23 mouse cellular contexts compared by ENCODE assay signal in the genomic region with DNA sequence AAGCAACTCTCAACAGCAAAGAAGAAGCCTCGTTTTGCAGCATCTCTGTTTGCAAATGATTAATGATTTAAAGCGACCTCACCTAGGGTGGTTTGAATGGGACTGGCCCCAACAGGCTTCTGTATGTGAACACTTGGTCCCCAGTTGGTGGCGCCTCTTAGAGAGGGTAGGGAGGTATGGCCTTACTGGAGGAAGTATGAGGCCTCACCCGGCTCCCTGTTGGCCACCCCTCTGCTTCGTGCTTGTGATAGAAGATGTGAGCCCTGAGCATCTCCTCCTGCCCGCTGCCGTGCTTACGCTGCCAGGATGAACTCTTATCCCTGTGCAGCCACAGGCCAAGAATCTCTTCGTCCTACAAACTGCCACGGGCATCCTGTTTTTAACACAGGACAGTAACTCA. TPM values are rescaled to one million over a fixed set of nuclear protein-coding genes. Genes with fewer than 3 reads are reported as not detected.
DNase-seq lines count a peak whose midpoint lies in the region; ATAC-seq and TF ChIP-seq lines count a peak whose summit lies in the region.
"Had no signal": no experiment of that assay in that cellular context is flagged by ENCODE, and none has a peak within 500 bp of the region (broad histone marks: within the 10 kb centered on the region; RNA-seq: fewer than 3 reads in every experiment).

No protein-coding gene starts in this region.

- H3K4me2 ChIP-seq in liver, embryonic 13.5 days: no peak overlapping the region
- H3K4me2 ChIP-seq in liver, embryonic 12.5 days: no peak overlapping the region
- H3K4me2 ChIP-seq: embryonic facial prominence, embryonic 12.5 days; forebrain, embryonic 13.5 days; forebrain, embryonic 15.5 days had no signal

- no peaks in the 10 kb centered on the region for H3K36me3 ChIP-seq in liver, embryonic 13.5 days
- no peaks in the 10 kb centered on the region for H3K36me3 ChIP-seq in liver, embryonic 12.5 days
- H3K36me3 ChIP-seq in ES-Bruce4 (ENCODE audit: control insufficient read depth, insufficient read depth, low read length, poor library complexity, severe bottlenecking) (no peaks in the 10 kb centered on the region), ES-E14 (ENCODE audit: control insufficient read depth, insufficient read depth, low read length, poor library complexity, severe bottlenecking) (no peaks in the 10 kb centered on the region)
- H3K36me3 ChIP-seq: embryonic facial prominence, embryonic 10.5 days; embryonic facial prominence, embryonic 12.5 days; forebrain, embryonic 15.5 days; G1E had no signal

- H3K27ac ChIP-seq in liver, embryonic 13.5 days: no peak overlapping the region
- no peak overlapping the region for H3K27ac ChIP-seq in liver, embryonic 12.5 days
- H3K27ac ChIP-seq in ES-Bruce4 (ENCODE audit: insufficient read depth, low read length): no peak overlapping the region
- no peak overlapping the region for H3K27ac ChIP-seq in ES-E14 (ENCODE audit: insufficient read depth, low read depth, low read length, poor library complexity, severe bottlenecking)
- H3K27ac ChIP-seq: embryonic facial prominence, embryonic 10.5 days; embryonic facial prominence, embryonic 12.5 days; forebrain, embryonic 13.5 days; forebrain, embryonic 15.5 days had no signal

- in situ Hi-C loops in ES-E14 (cut with MboI; ENCODE audit: low sequenced_read_pairs in 2 of 2, unreplicated experiment in 2 of 2): no loop called here

- 0 out of 2 replicates have a peak, but pooled peaks have one; percentile 7 for ATAC-seq in liver, embryonic 13.5 days (ENCODE audit: low read depth)
- no peak for ATAC-seq in liver, embryonic 12.5 days
- no peak for ATAC-seq in megakaryocyte-erythroid progenitor cell, adult 5-6 weeks (replicated peaks; ENCODE audit: low FRiP score, low TSS enrichment, poor library complexity, severe bottlenecking)
- ATAC-seq in CD4-positive, CD25-positive, alpha-beta regulatory T cell, adult 4 months: no peak
- ATAC-seq: forebrain, embryonic 13.5 days; forebrain, embryonic 15.5 days; forebrain, postnatal 0 days; Patski had no signal

- H3K9ac ChIP-seq in liver, embryonic 13.5 days: no peak overlapping the region
- no peak overlapping the region for H3K9ac ChIP-seq in liver, embryonic 12.5 days
- H3K9ac ChIP-seq in ES-Bruce4 (ENCODE audit: low read depth, poor library complexity, severe bottlenecking): peak overlapping the region; percentile 32
- peak overlapping the region; percentile 44 for H3K9ac ChIP-seq in ES-E14 (ENCODE audit: insufficient read depth, low read depth, low read length, poor library complexity, severe bottlenecking)
- H3K9ac ChIP-seq: embryonic facial prominence, embryonic 12.5 days; forebrain, embryonic 13.5 days; forebrain, embryonic 15.5 days; forebrain, postnatal 0 days had no signal

- no peak for DNase-seq in liver, embryonic 13.5 days
- no peak for DNase-seq in ES-E14 (ENCODE audit: low read depth, low spot score)
- DNase-seq in yolk sac, embryonic 10.5 days (ENCODE audit: low spot score): peak; percentile 47
- DNase-seq in kidney, adult 9 months: no peak
- DNase-seq: adrenal gland, adult 8-10 months; adrenal gland, postnatal 14 days; adrenal gland, postnatal 36 days; cerebellum, adult 11-12 months; cerebellum, adult 9-10 months; cerebellum, postnatal 10 days; cerebellum, postnatal 25 days; forebrain, postnatal 0 days had no signal

- H3K4me3 ChIP-seq in liver, embryonic 13.5 days (replicated peaks): no peak overlapping the region
- no peak overlapping the region for H3K4me3 ChIP-seq in liver, embryonic 12.5 days
- H3K4me3 ChIP-seq in ES-Bruce4 (ENCODE audit: low read depth, low read length): peak overlapping the region; percentile 40; the same call in 1 of the 2 replicates
- H3K4me3 ChIP-seq in ES-E14 (ENCODE audit: insufficient read depth in 1 of 2, low read depth in 1 of 2, low read length in 2 of 2, poor library complexity in 1 of 2, severe bottlenecking in 1 of 2): 0 out of 4 replicates have a peak overlapping the region, but pooled peaks of 1 of the 2 experiments have one; percentile 29
- H3K4me3 ChIP-seq: embryonic facial prominence, embryonic 10.5 days; embryonic facial prominence, embryonic 12.5 days; forebrain, embryonic 13.5 days; forebrain, embryonic 15.5 days had no signal

- no peaks in the 10 kb centered on the region for H3K9me3 ChIP-seq in liver, embryonic 13.5 days (replicated peaks)
- no peaks in the 10 kb centered on the region for H3K9me3 ChIP-seq in liver, embryonic 12.5 days (replicated peaks)
- no peaks in the 10 kb centered on the region for H3K9me3 ChIP-seq in ES-Bruce4 (replicated peaks; ENCODE audit: control insufficient read depth, insufficient read depth, low read length, poor library complexity, severe bottlenecking)
- H3K9me3 ChIP-seq in ES-E14 (ENCODE audit: control insufficient read depth, insufficient read depth, low read depth, low read length): no peaks in the 10 kb centered on the region
- H3K9me3 ChIP-seq: embryonic facial prominence, embryonic 10.5 days; embryonic facial prominence, embryonic 12.5 days; forebrain, embryonic 13.5 days; forebrain, embryonic 15.5 days; G1E had no signal

- H3K27me3 ChIP-seq in liver, embryonic 13.5 days: no peaks in the 10 kb centered on the region
- 0 out of 2 replicates have a peak, but pooled peaks cover 3% of the 10 kb centered on the region for H3K27me3 ChIP-seq in liver, embryonic 12.5 days (replicated peaks)
- no peaks in the 10 kb centered on the region for H3K27me3 ChIP-seq in ES-Bruce4 (ENCODE audit: control insufficient read depth, insufficient read depth, low read length, poor library complexity, severe bottlenecking)
- H3K27me3 ChIP-seq: CH12.LX; embryonic facial prominence, embryonic 12.5 days; forebrain, embryonic 13.5 days; forebrain, embryonic 15.5 days had no signal

- peak; percentile 23 for TF ChIP-seq CTCF in ES-Bruce4 (IDR thresholded peaks at IDR 0.05; ENCODE audit: low read depth, low read length)

- 0 out of 2 replicates have a peak, but pooled peaks cover 4% of the 10 kb centered on the region for H3K4me1 ChIP-seq in liver, embryonic 13.5 days (replicated peaks)
- H3K4me1 ChIP-seq in liver, embryonic 12.5 days: peaks cover 5% of the 10 kb centered on the region; the same call in 1 of the 2 replicates
- H3K4me1 ChIP-seq in ES-Bruce4 (ENCODE audit: control insufficient read depth, insufficient read depth, low read length) (peaks cover 2% of the 10 kb centered on the region), ES-E14 (ENCODE audit: control insufficient read depth in 2 of 2, insufficient read depth in 2 of 2, low read length in 2 of 2, poor library complexity in 1 of 2) (peaks cover 2 to 8% of the 10 kb centered on the region in 2 experiments; a peak in 1 of 4 replicates)
- H3K4me1 ChIP-seq: embryonic facial prominence, embryonic 12.5 days; forebrain, embryonic 13.5 days; forebrain, embryonic 15.5 days had no signal

- no peak for TF ChIP-seq POLR2A in ES-Bruce4 (IDR thresholded peaks at IDR 0.05; ENCODE audit: insufficient read depth, low read length)

- TF ChIP-seq EP300 in ES-Bruce4 (IDR thresholded peaks at IDR 0.05; ENCODE audit: insufficient read depth, low read depth, low read length): no peak

- WGBS in liver, embryonic 13.5 days (ENCODE audit: insufficient replicate concordance): 61% methylated on average over 10 of the region's 10 CpGs
- 68% methylated on average over 10 of the region's 10 CpGs for WGBS in liver, embryonic 12.5 days (ENCODE audit: insufficient replicate concordance)

TF ChIP-seq in ES-E14, 5 proteins besides CTCF, POLR2A, EP300 and RAD21:
- TF ChIP-seq HCFC1 (IDR thresholded peaks at IDR 0.05; ENCODE audit: borderline replicate concordance, insufficient read depth, low read length) (no peak), ZNF384 (IDR thresholded peaks at IDR 0.05; ENCODE audit: low read depth, low read length) (no peak), MAFK (IDR thresholded peaks at IDR 0.05; ENCODE audit: insufficient read depth, low read depth, low read length) (no peak), CHD2 (IDR thresholded peaks at IDR 0.05; ENCODE audit: low read depth, low read length) (no peak), ZC3H11A (IDR thresholded peaks at IDR 0.05; ENCODE audit: borderline replicate concordance, low read depth, low read length) (no peak)

RNA-seq across cellular contexts. Expression of a gene that starts 13.7 kb away (rescaled TPM):
- 14.7 and 16.0 TPM in 2 replicates for polyA plus RNA-seq in liver, embryonic 13.5 days (2015; fragmentation: Nextera tagmentation; extraction: Ambion mirVana)
- polyA plus RNA-seq in liver, embryonic 12.5 days (2016; fragmentation: Nextera tagmentation; extraction: Ambion mirVana): 16.9 and 18.7 TPM in 2 replicates
- 125 and 134 TPM in 2 replicates for polyA plus RNA-seq in ES-Bruce4 (2011; ENCODE audit: insufficient read depth, insufficient read length, low read depth, missing spikeins)
- total RNA-seq in ES-E14 (2012; rRNA removed): 49.8 and 82.1 TPM in 2 replicates
- 31.4 and 49.2 TPM in 2 replicates for total RNA-seq in megakaryocyte-erythroid progenitor cell, adult 5-6 weeks (2014; fragmentation: Nextera tagmentation)
- total RNA-seq in megakaryocyte-erythroid progenitor cell, adult 5-6 weeks (2017): 29.8 and 38.6 TPM in 2 replicates
- 10 to 100 TPM; 22.4 to 37.4 TPM for polyA plus RNA-seq in CD4-positive, CD25-positive, alpha-beta regulatory T cell, adult 4 months (2017; shearing (Covaris generic))

RNA-seq across cellular contexts. Expression of a gene that starts 19.0 kb away (rescaled TPM):
- 6.6 and 7.0 TPM in 2 replicates for polyA plus RNA-seq in liver, embryonic 13.5 days (2015; fragmentation: Nextera tagmentation; extraction: Ambion mirVana)
- polyA plus RNA-seq in liver, embryonic 12.5 days (2016; fragmentation: Nextera tagmentation; extraction: Ambion mirVana): 8.2 and 8.5 TPM in 2 replicates
- polyA plus RNA-seq in ES-Bruce4 (2011; ENCODE audit: insufficient read depth, insufficient read length, low read depth, missing spikeins): 0.81 TPM in 1 of 2 replicates, not detected in the other
- 1.1 and 1.4 TPM in 2 replicates for total RNA-seq in ES-E14 (2012; rRNA removed)
- 4.9 and 17.9 TPM in 2 replicates for total RNA-seq in megakaryocyte-erythroid progenitor cell, adult 5-6 weeks (2014; fragmentation: Nextera tagmentation)
- 26.6 and 35.6 TPM in 2 replicates for total RNA-seq in megakaryocyte-erythroid progenitor cell, adult 5-6 weeks (2017)
- polyA plus RNA-seq in CD4-positive, CD25-positive, alpha-beta regulatory T cell, adult 4 months (2017; shearing (Covaris generic)): under 1 TPM in 1 of 2 experiments, not detected in 1; 0.58 TPM

Comparison
In these comparisons a context has a peak if more than half of its experiments do, and no peak if none do; other contexts are left out.
1. H3K9ac ChIP-seq: peak in ES-Bruce4 (single experiment) and ES-E14 (single experiment); none in liver, embryonic 13.5 days (single experiment) and liver, embryonic 12.5 days (single experiment).